Comparison of ENCODE assay signal across 11 mouse cellular contexts in genomic region chr5:140223070-140224053, GRCm38 (mm10).
DNase-seq lines count a peak whose midpoint lies in the region; ATAC-seq lines count a peak whose summit lies in the region.
"Had no signal": no experiment of that assay in that cellular context is flagged by ENCODE, and none has a peak within 500 bp of the region (broad histone marks: within the 10 kb centered on the region; RNA-seq: fewer than 3 reads in every experiment).

No protein-coding gene starts in this region.

- no peak overlapping the region for H3K9ac ChIP-seq in kidney, embryonic 15.5 days
- no peak overlapping the region for H3K9ac ChIP-seq in forebrain, embryonic 15.5 days (replicated peaks)
- H3K9ac ChIP-seq in midbrain, embryonic 13.5 days (replicated peaks) = no peak overlapping the region
- H3K9ac ChIP-seq: heart, embryonic 15.5 days had no signal

- intact Hi-C loops in left cerebral cortex, postnatal 36 days (cut with DNase I) = no loop called here

- no peaks in the 10 kb centered on the region for H3K9me3 ChIP-seq in kidney, embryonic 15.5 days (replicated peaks)
- no peaks in the 10 kb centered on the region for H3K9me3 ChIP-seq in forebrain, embryonic 15.5 days
- no peaks in the 10 kb centered on the region for H3K9me3 ChIP-seq in midbrain, embryonic 13.5 days
- H3K9me3 ChIP-seq: heart, embryonic 15.5 days; megakaryocyte, embryonic 14.5 days had no signal

- no peak overlapping the region for H3K4me3 ChIP-seq in kidney, embryonic 15.5 days (replicated peaks)
- no peak overlapping the region for H3K4me3 ChIP-seq in forebrain, embryonic 15.5 days
- H3K4me3 ChIP-seq in midbrain, embryonic 13.5 days (replicated peaks) = no peak overlapping the region
- H3K4me3 ChIP-seq: heart, embryonic 15.5 days; megakaryocyte, embryonic 14.5 days had no signal

- no peaks in the 10 kb centered on the region for H3K36me3 ChIP-seq in kidney, embryonic 15.5 days
- no peaks in the 10 kb centered on the region for H3K36me3 ChIP-seq in forebrain, embryonic 15.5 days
- no peaks in the 10 kb centered on the region for H3K36me3 ChIP-seq in midbrain, embryonic 13.5 days
- H3K36me3 ChIP-seq: heart, embryonic 15.5 days had no signal

- no peak for ATAC-seq in kidney, embryonic 15.5 days (replicated peaks; ENCODE audit: low FRiP score)
- ATAC-seq in forebrain, embryonic 15.5 days (replicated peaks) = peak; percentile 47; the same call in 1 of the 2 replicates
- ATAC-seq in midbrain, embryonic 13.5 days = peak; percentile 70

- WGBS in kidney, embryonic 15.5 days = 72% methylated on average over 20 of the region's 20 CpGs
- 13% methylated on average over 20 of the region's 20 CpGs for WGBS in forebrain, embryonic 15.5 days
- 19% methylated on average over 20 of the region's 20 CpGs for WGBS in midbrain, embryonic 13.5 days

- DNase-seq in kidney, adult 18-20 months = no peak
- DNase-seq in embryo, embryonic 11 days = peak; percentile 49
- DNase-seq in left cerebral cortex, postnatal 36 days (ENCODE audit: low spot score in 2 of 2) = no peak
- DNase-seq in thymus, adult 18-20 months = no peak
- DNase-seq in left cerebral cortex, adult 9 months (ENCODE audit: low spot score in 2 of 2) = no peak
- DNase-seq: kidney, adult 9 months had no signal

- no peaks in the 10 kb centered on the region for H3K27me3 ChIP-seq in kidney, embryonic 15.5 days
- H3K27me3 ChIP-seq in forebrain, embryonic 15.5 days = no peaks in the 10 kb centered on the region
- H3K27me3 ChIP-seq in midbrain, embryonic 13.5 days = no peaks in the 10 kb centered on the region
- H3K27me3 ChIP-seq: megakaryocyte, embryonic 14.5 days had no signal

- peaks cover 33% of the 10 kb centered on the region for H3K4me1 ChIP-seq in kidney, embryonic 15.5 days
- peaks cover 14% of the 10 kb centered on the region for H3K4me1 ChIP-seq in forebrain, embryonic 15.5 days
- H3K4me1 ChIP-seq in midbrain, embryonic 13.5 days (replicated peaks) = peaks cover 52% of the 10 kb centered on the region

- no peak overlapping the region for H3K4me2 ChIP-seq in kidney, embryonic 15.5 days
- no peak overlapping the region for H3K4me2 ChIP-seq in forebrain, embryonic 15.5 days (replicated peaks)
- no peak overlapping the region for H3K4me2 ChIP-seq in midbrain, embryonic 13.5 days (replicated peaks)
- H3K4me2 ChIP-seq: heart, embryonic 15.5 days had no signal

- H3K27ac ChIP-seq in kidney, embryonic 15.5 days = peak overlapping the region; percentile 69
- H3K27ac ChIP-seq in forebrain, embryonic 15.5 days (replicated peaks) = peak overlapping the region; percentile 76
- H3K27ac ChIP-seq in midbrain, embryonic 13.5 days = peak overlapping the region; percentile 75
- H3K27ac ChIP-seq: heart, embryonic 15.5 days had no signal
